Mouse (Mus musculus) hindbrain, embryonic 13.5 days (tissue): ENCODE measurements around the gene Gm20828. TPM values are rescaled to one million over a fixed set of nuclear protein-coding genes. Genes with fewer than 3 reads are reported as not detected.
"Not testable (repeated sequence)": the region's sequence is repeated elsewhere in the genome, so short reads cannot be mapped to it uniquely, and the experiment has no call there.

Experiments
- ATAC-seq: fragments of 200-750 bp; cut with Nextera tagmentation; 2 replicates; pipeline ENCODE4 v1.8.0; 2017; ENCODE audit warnings: moderate TSS enrichment; ENCODE audit not compliant: low FRiP score
- H3K27ac ChIP-seq: fragments of 300-500 bp; sonication (generic); 2 replicates; pipeline ENCODE4 v1.5.1; 2015; ENCODE audit warnings: inconsistent platforms, mild to moderate bottlenecking, moderate library complexity
- H3K27me3 ChIP-seq: fragments of 300-500 bp; sonication (generic); 2 replicates; pipeline ENCODE4 v1.6.1; 2015; ENCODE audit warnings: mild to moderate bottlenecking, inconsistent platforms
- H3K36me3 ChIP-seq: fragments of 300-500 bp; sonication (generic); 2 replicates; pipeline ENCODE4 v1.6.1; 2015; ENCODE audit warnings: mild to moderate bottlenecking, inconsistent platforms
- H3K4me1 ChIP-seq: fragments of 300-500 bp; sonication (generic); replicated peaks from 2 replicates; pipeline ENCODE4 v1.6.1; 2015; ENCODE audit warnings: inconsistent platforms
- H3K4me2 ChIP-seq: fragments of 300-500 bp; sonication (generic); 2 replicates; pipeline ENCODE4 v1.6.1; 2015; ENCODE audit warnings: inconsistent platforms, mild to moderate bottlenecking, moderate library complexity
- H3K4me3 ChIP-seq: fragments of 300-500 bp; sonication (generic); 2 replicates; pipeline ENCODE4 v1.5.1; 2015; ENCODE audit warnings: mild to moderate bottlenecking, inconsistent platforms
- H3K9ac ChIP-seq: fragments of 300-500 bp; sonication (generic); 2 replicates; pipeline ENCODE4 v1.6.1; 2015; ENCODE audit warnings: mild to moderate bottlenecking, inconsistent platforms
- H3K9me3 ChIP-seq: fragments of 300-500 bp; sonication (generic); 2 replicates; pipeline ENCODE4 v1.6.1; 2016; ENCODE audit warnings: inconsistent platforms
- WGBS: fragments of 180-500 bp; shearing (Covaris S2); methylation state at CpG from one replicate; pipeline ENCODE4 v1.1.7; 2015; 5-methylcytosine and 5-hydroxymethylcytosine counted together
- polyA plus RNA-seq: library from polyadenylated mRNA; unstranded; fragments of >200 nt; fragmentation: Nextera tagmentation; extraction: Ambion mirVana; gene quantifications from 2 replicates; pipeline ENCODE4 v1.2.1, GENCODE M21; 2015

Gm20828 gene
- not detected in 2 replicates for polyA plus RNA-seq

DNA sequence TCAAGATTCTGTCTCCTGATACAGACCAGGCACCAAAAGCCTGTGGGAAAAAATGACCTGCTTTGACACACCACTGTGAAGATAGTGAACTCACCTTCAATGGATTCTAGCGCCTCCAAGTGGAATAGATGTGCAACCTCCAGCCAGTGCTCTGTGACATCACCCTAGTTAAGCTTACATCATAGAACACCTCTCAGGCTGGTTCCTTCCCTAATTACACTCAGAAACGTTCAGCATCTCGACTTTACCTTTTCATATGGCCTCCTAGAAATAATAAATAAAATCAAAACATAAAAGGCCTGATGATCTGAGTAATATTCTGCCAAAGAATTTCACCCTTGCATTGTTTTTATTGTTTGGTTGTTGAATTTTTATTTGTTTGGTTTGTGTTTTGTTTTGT lies at the start of gene Gm20828:
Gene Gm20828 (minus strand): TSS at position 101 of the 400 bp plus-strand sequence.
- not testable (repeated sequence) for H3K9ac ChIP-seq, H3K4me2 ChIP-seq, ATAC-seq, H3K27me3 ChIP-seq, H3K9me3 ChIP-seq, H3K27ac ChIP-seq, H3K4me1 ChIP-seq, H3K36me3 ChIP-seq, H3K4me3 ChIP-seq
- no CpG with 5 or more reads among the region's 3 CpGs for WGBS
